Mouse (Mus musculus) retina, postnatal 1 day (tissue): ENCODE results near the gene Lca5l.

Source experiments
- DNase-seq: peaks from one replicate; pipeline ENCODE4 v3.0.0-alpha.2; 2012

Lca5l gene

DNA sequence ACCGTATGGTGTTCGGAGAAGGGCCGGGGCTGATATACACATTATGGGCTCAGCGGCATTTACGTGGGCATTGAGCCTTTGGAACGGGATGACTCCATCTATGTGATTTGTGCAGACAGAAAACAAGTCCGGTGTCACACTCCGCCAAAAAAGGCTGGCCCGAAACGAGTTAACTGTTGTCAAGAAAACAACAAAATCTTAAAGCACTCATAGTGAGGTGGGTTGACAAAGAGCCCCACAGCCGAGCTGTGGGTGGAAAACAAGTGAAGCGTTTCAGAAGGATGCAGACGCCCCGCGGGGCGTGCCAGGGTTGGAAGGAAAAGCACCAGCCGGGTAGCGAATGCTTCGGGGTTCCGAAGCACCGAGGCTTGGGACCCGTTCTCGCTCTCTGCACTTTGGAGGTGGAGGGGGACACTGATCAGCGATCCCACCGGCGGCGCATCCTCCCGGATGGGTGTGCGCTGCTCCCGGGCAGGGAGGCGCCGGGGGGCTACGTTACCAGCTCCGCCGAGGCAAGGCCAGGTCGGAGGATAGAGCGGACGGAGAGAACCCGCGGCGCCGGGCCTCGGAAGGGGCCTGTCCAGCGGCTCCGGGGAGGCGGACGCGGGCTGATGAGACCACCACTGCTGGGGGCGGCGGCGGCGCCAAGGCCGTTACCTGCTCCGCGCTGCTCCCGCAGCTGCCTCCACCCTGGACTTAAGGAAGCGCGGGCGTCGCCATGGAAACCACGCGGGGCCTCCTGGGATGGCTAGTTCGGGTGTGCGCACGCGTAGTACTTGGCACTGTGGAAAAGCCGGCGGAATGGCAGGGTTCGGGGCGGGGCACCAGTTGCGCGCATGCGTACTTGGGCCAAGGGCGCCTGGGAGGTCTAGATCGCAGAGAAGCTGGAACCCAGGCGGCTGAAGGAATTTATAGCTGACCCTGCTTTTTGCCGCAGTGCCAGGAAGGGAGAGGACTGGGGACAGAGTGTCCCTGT lies at the start of gene Lca5l:
Gene Lca5l (minus strand): TSS at position 741 of the 976 bp plus-strand sequence.
- peak; percentile 99 for DNase-seq

DNA sequence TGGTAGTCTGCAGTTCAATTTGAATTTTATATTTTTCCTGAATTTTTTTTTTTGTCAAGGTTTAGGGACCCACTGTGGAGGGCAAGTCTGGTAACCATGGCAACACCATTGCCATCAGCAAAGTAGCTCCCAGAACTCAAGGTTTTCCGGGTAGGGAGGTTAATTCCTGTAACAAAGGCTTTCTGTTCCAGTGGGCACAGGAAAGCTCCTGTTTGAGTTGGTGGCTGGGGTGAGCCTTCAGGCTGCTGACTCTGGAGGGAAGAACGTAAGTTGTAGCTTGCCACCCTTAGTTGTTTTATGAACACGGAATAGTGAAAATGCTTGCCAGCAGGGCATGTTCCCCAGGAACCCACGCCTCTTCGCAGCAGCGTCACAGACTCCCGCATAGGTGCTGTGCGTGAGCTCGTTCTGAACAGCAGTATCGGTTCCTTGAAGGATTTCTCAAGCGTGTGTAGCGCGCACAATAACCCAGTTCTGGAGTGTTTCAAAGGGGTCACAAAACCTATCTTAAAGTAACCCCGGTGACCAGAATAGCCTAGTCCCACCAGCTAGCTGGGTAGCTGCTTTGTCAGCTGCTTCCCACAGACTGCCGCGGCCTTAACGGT lies 43.4 kb upstream of the Lca5l start, which contains the start of gene B3galt5:
Gene B3galt5 (plus strand): TSS at position 436 of the 605 bp plus-strand sequence.
- DNase-seq = no peak

DNA sequence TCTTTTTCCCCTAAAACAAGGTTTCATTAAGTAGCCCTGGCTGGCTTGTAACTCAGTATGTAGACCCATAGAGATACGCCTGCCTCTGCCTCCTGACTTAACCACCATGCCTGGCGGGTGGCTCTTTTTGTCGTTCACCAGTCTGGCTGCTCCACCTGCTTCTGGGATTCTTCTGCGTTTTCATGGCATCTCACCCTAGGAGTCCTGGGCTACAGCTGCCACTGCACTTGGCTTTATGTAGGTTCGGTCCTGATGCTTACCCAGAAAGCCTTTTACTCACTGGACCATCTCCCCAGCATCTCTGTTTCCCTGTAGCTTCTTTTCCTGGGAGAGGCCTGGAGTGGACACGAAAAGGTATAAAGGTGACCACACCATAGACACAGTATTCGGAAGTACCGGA lies 41.9 kb upstream of the Lca5l start:
- DNase-seq = no peak

DNA sequence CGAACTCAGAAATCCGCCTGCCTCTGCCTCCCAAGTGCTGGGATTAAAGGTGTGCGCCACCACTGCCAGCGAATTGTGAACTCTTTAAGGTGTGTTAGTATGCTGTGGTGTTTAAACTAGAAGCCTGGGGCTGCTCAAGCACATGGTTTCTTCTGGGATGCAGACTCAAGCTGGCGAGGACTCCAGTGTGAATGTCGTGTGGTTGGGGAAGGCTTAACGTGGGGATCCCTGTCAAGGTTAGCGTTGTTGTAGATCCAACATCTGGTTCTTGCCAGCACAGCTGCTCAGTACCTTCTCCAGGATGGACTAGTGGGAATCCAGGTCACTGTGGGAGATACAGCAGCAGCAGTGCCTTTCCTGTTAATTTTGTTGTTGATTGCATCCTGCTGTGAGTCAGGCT lies 39.9 kb upstream of the Lca5l start:
- no peak for DNase-seq

DNA sequence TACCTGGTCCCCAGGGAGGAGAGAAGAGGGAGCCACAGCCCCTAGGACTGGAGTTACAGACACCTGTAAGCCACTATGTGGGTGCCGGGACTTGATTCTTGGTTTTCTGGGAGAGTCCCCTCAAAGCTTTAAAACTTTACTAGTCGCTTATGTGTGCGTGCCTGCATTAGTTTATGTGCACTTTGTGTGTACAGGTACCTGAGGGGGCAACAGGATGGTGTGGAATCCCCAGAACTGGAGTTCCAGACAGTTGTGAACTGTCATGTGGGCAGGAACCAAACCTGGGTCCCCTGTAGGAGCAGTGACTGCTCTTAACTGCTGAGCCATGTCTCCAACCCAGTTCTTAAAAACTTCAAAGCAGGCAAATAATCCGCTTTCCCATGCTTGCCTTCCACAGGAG lies 39.2 kb upstream of the Lca5l start:
- no peak for DNase-seq

DNA sequence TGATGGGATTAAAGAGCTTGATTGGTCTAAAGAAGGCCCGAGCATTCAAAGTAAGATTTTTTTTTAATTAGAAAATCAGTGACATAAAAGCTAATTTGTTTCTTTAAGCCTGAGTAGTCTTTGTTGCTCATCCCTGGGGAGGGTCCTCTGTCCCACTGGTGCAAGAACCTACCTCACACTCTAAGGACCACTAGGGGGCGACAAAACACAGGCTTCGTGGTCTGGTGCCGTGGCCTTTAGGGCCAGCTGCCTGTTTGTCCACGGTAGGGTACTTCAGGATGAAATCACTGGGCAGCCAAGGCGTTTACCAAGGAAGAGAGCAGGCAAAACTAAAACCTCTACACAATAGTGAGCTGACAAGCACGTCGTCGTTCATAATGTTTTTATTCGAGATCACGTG lies 38.3 kb upstream of the Lca5l start:
- peak; percentile 88 for DNase-seq

DNA sequence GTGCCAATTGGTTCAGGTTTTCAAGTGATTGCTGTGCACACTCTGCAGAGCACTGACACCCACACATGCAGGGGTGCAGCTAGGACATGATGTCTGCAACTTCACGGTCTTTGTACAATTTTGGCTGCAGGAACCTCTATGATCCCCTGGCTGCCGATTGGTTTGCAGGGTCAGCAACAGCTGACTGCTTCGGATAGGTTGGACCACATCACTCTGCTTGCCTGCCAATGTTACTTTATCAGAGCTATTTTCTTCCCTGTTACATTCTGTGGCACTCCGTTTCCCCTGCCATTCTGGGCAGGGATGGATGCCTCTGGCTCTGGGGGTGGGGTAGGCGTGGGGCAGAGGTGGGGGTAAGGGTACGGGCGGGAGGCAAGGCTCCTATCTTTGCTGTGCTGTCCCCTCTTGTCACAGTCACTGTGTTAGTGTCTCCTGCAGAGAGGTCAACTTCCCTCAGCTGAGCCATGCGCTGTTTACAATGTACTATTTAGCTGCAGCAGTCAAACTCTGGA lies 37.0 kb upstream of the Lca5l start:
- no peak for DNase-seq

DNA sequence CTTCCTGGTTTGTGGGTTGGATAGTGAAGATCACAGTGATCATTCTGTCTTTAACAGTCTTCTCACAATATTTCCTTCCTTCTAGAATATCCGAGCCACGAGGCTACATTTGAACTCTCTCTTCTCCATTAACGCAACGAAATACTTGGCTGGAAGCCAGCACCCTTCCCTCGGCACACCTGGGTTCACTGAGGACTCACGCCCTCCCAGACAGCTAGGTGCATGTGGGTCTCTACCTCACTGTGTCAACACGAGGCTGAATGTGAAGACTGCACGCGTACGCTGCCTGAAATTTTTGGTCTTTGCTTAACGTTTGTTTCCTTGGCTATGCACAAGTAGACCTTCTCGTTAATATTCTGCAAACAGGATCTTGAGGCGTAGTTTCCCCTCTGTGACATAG lies 36.4 kb upstream of the Lca5l start:
- no peak for DNase-seq

DNA sequence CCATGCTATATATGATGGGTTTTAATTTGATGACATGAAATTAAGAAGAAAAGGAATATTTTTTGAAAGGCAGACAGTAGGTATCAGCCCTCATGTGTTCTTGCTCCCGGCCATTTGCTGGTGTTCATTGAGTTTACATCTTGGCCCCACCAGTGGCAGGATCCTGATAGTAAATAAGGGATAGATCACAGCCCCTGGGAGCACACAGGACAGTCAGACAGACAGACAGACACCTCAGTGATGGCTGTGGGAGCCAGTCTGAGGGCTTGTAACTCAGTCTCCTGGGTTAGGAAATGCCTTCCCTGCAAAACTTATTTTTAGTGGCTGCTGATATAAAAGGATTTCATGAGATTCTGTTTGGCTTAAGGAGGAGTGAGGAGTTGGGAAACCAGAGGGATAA lies 30.4 kb upstream of the Lca5l start:
- DNase-seq = no peak

DNA sequence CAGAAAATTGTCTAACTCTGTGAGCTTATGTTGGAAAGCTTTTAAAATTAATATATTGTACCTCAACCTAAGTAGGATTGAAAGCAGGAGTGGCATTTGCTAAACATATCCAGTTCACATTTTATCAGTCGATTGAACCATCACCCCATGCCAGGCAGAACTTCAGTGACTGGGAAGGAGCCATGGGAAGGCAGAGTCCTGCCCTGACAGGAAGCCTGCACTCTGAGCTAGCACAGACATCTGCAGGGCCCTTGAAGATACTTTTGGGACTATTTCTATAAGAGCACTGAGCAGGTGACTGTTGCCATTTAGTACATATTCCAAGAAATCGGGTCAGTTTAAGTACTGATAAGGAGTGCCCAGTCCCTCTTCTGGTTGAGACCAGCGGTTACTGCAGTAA lies 29.9 kb upstream of the Lca5l start:
- DNase-seq = no peak

DNA sequence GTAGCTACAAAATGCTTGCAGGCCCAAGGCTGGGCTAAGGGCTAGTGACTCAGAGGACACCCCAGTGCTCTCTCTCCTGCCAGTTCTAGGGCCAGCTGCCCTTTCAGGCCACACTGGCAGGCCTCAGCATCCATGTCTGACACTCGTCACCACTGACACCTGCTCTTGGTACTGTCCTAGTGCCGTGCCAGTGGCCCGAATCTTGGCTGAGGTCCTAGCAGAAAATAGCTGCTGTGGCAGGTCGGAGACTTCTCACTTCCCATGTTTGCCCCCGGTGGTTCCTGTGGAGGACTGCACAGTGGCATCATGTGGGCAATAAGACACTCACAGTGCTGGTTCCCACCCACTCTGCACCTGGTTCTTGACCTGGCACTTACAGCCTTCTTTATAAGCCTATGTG lies 29.4 kb upstream of the Lca5l start:
- peak; percentile 18 for DNase-seq

DNA sequence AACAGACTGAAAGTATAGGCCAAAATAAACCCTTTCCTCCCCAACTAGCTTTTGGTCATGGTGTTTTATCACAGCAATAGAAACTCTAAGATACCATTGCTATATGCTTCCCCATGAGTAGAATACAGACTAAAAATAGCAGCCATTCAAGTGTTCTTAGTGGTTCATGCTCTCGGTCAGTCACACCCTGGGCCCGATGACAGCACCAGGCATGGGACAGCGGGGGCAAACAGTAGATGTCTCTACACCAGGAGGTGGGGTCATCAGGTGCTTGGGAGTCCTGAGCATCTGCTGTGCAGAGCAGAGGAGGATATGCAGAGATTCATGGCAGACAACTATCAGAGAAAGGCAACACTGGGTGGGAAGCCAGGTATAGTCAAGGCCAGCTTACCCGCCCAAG lies 21.0 kb upstream of the Lca5l start:
- no peak for DNase-seq

DNA sequence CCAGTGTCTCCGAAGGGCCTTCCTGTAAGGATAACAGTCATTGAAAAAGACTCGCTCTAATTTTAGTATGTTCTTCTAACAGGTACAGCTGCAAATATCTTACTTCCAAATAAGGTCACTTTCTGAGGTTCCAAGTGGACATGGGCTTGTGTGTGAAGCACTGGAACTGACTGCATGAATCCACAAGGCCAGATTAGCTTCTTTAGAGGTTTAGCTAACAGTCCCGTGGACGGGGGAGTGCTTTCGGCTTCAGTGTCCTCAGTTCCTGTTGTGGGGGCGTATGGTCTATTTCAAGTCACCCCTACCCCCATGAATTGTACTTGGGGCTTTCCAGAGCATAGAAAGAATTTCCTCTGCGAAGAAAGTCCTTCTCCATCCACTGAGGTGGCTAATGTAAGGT lies 18.8 kb upstream of the Lca5l start:
- DNase-seq = no peak

DNA sequence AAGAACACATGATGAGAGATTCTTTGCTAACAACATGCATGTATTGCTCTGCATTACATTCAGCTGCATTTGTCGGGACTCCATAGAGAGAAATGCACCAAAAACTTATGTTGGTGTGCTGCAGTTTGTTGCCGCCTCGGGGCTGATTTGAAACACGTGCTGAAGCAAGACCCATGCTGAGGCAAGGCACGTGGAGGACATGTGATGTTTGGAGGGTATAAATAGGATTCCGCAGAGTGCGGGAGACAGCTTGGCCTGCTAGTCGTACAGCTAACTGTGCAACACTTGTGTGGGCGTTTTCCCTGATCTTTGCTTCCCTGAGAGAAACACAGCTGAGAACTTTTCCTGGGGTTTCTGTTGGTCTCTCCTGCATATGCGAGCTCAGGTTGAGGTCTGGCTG lies 17.7 kb upstream of the Lca5l start:
- DNase-seq = no peak

DNA sequence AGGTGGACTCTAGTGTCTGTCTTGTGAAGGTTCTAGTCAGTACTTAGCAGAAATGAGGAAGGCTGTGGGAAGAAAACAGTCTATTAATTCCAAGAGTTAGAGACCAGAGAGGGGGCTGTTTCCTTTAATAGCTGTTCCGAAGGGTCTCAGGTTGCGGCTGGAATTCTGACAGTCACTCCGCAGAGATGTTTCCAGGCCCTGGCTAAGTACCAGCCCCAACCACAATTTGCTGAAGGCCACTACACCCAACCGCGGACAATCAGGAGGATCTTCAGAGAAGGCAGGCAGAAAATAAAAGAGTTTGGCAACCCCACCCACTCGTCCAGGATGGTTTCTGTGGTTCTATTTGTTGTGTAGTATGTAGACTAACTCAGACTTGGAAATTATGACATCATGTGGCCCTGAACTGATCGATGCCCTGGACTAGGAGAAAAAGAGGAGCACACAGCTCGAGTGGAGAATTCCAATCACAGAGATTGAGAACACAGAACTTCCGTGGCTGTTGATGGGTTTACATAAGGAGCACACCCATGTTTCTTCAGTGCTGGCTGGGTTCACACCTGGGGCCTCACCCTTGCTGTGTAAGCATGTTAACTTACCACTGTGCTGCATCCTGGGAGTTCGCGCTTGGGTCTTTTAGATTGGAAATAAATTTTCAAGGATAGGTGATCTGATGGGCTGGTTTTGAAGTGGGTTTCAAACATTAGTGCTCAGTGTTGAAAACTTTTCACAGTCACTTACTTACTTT lies 9.6 kb upstream of the Lca5l start:
- no peak for DNase-seq

DNA sequence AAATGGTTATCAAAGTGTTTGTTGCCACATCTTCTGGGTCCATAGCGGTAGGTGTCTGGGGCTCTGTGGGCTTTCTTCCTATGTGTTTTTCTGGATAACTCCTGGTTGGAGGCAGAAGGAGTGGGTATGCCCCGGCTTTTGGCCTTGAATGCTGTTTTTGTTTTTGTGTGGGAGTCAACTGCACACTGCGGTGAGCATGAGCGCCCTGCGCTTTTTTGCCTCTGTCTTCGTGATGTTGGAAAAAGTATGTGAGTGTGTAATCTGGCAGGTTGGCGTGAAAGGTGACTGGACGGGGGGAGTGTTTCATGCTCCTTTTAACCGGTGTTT lies 8.6 kb upstream of the Lca5l start:
- no peak for DNase-seq

DNA sequence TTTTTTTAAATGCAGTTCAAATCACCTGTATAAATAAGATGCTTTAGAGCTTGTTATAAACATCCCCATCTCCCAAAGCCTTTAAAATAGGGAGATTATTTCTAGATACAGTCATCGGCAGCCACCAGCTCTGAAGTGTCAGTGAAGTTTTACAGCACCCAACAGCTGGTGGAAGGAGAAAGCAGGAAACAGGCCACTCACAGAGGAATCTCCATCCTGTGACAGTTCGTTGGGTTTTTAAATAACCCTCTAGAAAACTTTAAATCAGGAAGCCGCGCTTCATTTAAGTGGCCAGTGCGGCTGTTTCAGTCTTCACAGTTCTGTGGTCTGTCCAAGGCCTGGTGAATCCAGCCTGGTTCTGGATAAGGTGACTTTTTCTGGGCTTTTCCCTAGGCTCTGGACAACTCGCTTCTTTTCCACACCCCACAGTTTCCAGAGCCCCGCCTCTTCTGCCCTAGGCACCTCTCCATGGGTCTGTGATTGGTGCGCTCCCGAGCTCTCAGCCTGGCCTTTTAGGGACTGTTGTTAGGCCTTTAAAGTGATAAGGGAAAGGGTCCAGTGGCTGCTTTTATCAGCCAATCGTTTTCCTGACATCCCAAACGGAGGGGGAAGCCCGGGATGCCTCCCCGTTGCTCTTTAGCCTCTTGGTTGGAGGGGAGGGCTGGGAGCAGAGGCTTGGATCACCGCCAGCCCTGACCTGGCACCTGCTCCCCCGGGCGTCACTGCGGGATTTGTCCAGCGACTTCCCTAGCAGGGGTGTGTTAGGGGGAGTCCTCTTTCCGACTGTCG lies 8.0 kb upstream of the Lca5l start, which contains the start of gene Sh3bgr:
Gene Sh3bgr (plus strand): TSS at position 538 of the 789 bp plus-strand sequence.
- peak; percentile 76 for DNase-seq

DNA sequence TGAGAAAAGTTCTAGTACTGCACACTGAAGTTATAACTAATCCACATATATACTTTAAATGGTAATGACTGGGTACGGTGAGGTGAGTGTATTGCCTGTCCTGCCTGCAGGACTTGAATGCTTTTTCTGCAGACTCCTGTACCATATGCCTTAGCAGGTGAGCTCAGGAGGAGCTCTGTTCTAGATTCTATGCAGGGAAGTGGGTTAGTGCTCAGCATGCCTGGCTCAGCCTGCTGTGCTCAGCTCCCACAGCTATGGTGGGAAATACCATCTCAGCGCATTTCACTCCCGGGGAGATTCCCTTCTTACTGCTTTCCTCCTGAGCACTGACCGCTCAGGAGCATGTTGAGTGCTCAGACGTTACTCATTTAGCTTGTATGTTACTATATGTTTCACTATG lies 4.5 kb downstream of the Lca5l start:
- DNase-seq = no peak

DNA sequence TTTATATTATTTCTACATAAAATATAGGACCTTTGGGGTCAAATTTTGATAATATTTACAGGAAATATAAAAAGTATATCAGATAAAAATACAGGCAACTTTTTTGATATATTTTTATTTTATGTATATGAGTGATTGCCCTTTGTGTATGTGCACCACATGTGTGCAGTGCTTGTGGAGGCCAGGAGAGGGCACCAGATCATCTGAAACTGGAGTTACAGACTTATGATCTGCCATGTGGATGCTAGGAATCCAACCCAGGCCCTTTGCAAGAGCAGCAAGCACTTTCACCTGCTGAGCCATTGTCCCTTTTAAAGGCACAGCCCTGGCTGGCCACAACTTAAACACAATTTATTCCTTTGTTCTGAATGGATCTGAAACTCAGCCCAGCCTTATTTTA lies 12.9 kb downstream of the Lca5l start:
- no peak for DNase-seq

DNA sequence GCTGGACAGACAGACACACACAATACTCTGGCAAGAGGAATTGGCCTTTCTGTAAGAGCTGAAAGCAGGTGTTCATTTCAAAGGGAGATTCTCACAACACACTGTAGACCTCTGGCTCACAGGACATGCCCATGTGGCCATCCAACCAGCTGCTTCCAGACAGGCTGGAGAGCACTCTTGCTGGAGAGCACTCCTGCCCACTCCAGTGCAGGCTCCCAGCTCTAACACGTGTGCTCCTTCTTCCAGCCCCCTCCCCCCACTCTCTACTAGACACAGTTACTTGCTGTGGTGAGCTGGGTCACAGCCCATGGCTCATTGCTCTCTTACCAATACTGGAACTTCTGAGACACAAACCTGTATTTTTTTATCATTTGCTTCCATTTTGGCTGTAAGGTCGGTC lies 16.7 kb downstream of the Lca5l start:
- DNase-seq = no peak

DNA sequence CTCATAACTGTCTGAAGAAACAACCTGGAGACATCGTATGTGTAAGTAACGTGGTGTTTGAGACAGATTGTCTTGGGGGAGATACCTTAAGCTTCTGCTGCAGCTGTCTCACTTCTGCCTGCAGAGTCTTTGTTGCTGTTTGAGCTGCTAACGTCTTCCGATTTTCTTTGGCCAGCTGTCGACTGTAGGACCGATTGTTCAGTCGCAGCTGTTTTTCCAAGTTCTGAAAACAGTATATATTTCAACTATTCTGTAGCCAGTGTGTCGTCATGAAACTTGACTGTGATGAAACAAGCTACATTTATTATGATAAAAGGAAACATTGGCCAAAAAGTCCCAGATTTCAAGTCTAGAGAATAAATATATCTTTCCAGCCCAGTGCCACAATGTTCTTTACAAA lies 18.4 kb downstream of the Lca5l start:
- DNase-seq = no peak

DNA sequence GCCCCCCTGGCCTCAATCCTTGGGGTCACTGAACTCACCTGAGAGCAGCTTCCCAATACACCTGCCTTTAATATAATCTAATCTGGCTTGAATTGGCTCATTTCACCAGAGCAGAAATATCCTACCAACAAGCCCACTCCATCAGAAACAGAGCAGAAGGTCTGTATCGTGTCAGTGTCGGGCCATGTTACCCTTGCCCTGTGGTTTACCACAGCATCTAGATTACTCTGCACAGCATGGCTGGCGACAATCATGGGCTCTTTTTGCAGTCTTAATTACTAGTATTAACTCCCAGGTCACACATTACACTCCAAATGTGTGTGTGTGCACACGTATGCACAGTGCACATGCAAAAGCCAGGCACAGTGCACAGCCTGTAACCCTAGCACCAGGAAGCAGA lies 23.2 kb downstream of the Lca5l start:
- DNase-seq = no peak
